Mouse (Mus musculus) midbrain, embryonic 16.5 days (tissue): Measurements from ENCODE around the gene Plekhm2. TPM values are rescaled to one million over a fixed set of nuclear protein-coding genes. Genes with fewer than 3 reads are reported as not detected.

Source experiments
- ATAC-seq: fragments of 200-750 bp; cut with Nextera tagmentation; 2 replicates; pipeline ENCODE4 v1.8.0; 2017; ENCODE audit warnings: moderate TSS enrichment
- H3K27ac ChIP-seq: fragments of 300-500 bp; sonication (generic); 2 replicates; pipeline ENCODE4 v1.5.1; 2014; ENCODE audit warnings: mild to moderate bottlenecking, low read length, mixed read lengths
- H3K27me3 ChIP-seq: fragments of 300-500 bp; sonication (generic); 2 replicates; pipeline ENCODE4 v1.6.1; 2014; ENCODE audit warnings: low read depth, low read length, mixed read lengths; ENCODE audit not compliant: control insufficient read depth, insufficient read depth
- H3K36me3 ChIP-seq: fragments of 300-500 bp; sonication (generic); 2 replicates; pipeline ENCODE4 v1.6.1; 2014; ENCODE audit warnings: mild to moderate bottlenecking, low read length, moderate library complexity, mixed read lengths; ENCODE audit not compliant: control insufficient read depth, insufficient read depth
- H3K4me1 ChIP-seq: fragments of 300-500 bp; sonication (generic); 2 replicates; pipeline ENCODE4 v1.6.1; 2014; ENCODE audit warnings: mild to moderate bottlenecking, low read length, mixed read lengths; ENCODE audit not compliant: control insufficient read depth, insufficient read depth
- H3K4me2 ChIP-seq: fragments of 300-500 bp; sonication (generic); 2 replicates; pipeline ENCODE4 v1.6.1; 2014; ENCODE audit warnings: mild to moderate bottlenecking, low read length, mixed read lengths
- H3K4me3 ChIP-seq: fragments of 300-500 bp; sonication (generic); 2 replicates; pipeline ENCODE4 v1.5.1; 2014; ENCODE audit warnings: low read depth, mild to moderate bottlenecking, low read length, moderate library complexity, mixed read lengths
- H3K9ac ChIP-seq: fragments of 300-500 bp; sonication (generic); 2 replicates; pipeline ENCODE4 v1.6.1; 2014; ENCODE audit warnings: low read depth, low read length, mixed read lengths
- H3K9me3 ChIP-seq: fragments of 300-500 bp; sonication (generic); replicated peaks from 2 replicates; pipeline ENCODE4 v1.6.1; 2014; ENCODE audit warnings: mild to moderate bottlenecking, low read length, mixed read lengths; ENCODE audit not compliant: control insufficient read depth, poor library complexity, severe bottlenecking
- WGBS: fragments of 180-500 bp; shearing (Covaris S2); extraction: QIAGEN DNeasy Blood & Tissue Kit; methylation state at CpG from one replicate; pipeline ENCODE4 v1.1.7; 2014; 5-methylcytosine and 5-hydroxymethylcytosine counted together
- polyA plus RNA-seq: library from polyadenylated mRNA; unstranded; fragments of >200 nt; fragmentation: Nextera tagmentation; extraction: Ambion mirVana; gene quantifications from 2 replicates; pipeline ENCODE4 v1.2.1, GENCODE M21; 2015

The Plekhm2 gene
- polyA plus RNA-seq, 1 experiment from 2014 or later = 7.9 TPM

- H3K36me3 ChIP-seq = peaks cover 7% of the 10 kb centered on the region; the same call in 1 of the 2 replicates
- H3K27me3 ChIP-seq = no peaks in the 10 kb centered on the region
- no peak overlapping the region for H3K9ac ChIP-seq
- no peak overlapping the region for H3K27ac ChIP-seq
- H3K4me1 ChIP-seq = no peaks in the 10 kb centered on the region
- ATAC-seq = no peak
- 83% methylated on average over 13 of the region's 13 CpGs for WGBS
- no peaks in the 10 kb centered on the region for H3K9me3 ChIP-seq
- H3K4me2 ChIP-seq = no peak overlapping the region
- no peak overlapping the region for H3K4me3 ChIP-seq
Observed at GRCm38 (mm10) chr4:141581051-141581450, 83.6 kb downstream of the Plekhm2 start.

DNA sequence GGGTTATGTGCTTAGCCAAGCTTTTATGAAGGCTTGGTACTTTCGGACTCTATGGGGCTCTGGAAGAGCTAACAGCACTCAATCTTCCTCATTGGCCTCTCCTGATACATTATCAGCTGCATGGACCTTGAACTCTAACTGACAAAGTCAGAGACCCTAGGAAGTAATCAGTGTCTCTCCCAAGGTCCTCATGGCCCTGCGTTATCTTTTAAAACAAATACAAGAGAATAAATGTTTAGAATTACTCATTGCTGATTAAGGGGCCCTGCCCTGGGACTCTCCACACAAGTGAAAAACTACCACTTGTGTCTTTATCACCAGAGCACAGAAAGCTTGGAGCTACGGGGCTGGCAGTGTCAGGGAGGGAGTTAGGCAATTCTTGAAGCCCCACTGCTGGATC lies 85.9 kb downstream of the Plekhm2 start:
- Histone ChIP-seq H3K27me3 (no peaks in the 10 kb centered on the region), H3K4me1 (no peaks in the 10 kb centered on the region), H3K27ac (no peak overlapping the region), H3K4me3 (no peak overlapping the region), H3K9ac (no peak overlapping the region), H3K4me2 (no peak overlapping the region), H3K9me3 (no peaks in the 10 kb centered on the region), H3K36me3 (peaks cover 5% of the 10 kb centered on the region; the same call in 1 of the 2 replicates)
- no peak for ATAC-seq
- WGBS = 84% methylated on average over 3 of the region's 3 CpGs

- 95% methylated on average over 7 of the region's 7 CpGs for WGBS
- H3K9me3 ChIP-seq = no peaks in the 10 kb centered on the region
- H3K9ac ChIP-seq = no peak overlapping the region
- no peaks in the 10 kb centered on the region for H3K27me3 ChIP-seq
- no peak overlapping the region for H3K27ac ChIP-seq
- H3K4me3 ChIP-seq = no peak overlapping the region
- H3K4me1 ChIP-seq = no peaks in the 10 kb centered on the region
- ATAC-seq = no peak
- no peak overlapping the region for H3K4me2 ChIP-seq
- H3K36me3 ChIP-seq = peaks cover 5% of the 10 kb centered on the region; the same call in 1 of the 2 replicates
Observed at GRCm38 (mm10) chr4:141576877-141577276, 87.8 kb downstream of the Plekhm2 start.

DNA sequence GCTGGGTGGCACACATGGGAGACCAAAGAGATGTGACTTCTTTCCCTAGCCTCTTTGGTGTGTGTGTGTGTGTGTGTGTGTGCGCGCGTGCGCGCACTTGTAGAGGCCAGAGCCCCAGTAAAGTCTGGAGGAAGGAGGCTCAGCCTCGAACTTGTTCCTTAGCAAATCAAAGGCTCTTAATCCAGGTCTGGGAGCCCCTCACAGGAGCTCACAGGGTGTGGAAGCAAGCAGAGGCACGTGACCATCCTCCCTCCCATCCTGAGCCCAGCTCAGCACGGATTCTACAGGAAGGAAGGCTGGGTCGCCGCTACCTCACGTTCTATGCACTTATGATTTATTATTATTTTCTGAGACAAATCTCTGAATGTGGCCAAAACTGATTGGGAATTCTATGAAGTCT lies 88.3 kb downstream of the Plekhm2 start:
- no peak for ATAC-seq

More for the DNA sequence above, 88.3 kb downstream of the Plekhm2 start:
- no peak overlapping the region for H3K4me2 ChIP-seq
- no peak overlapping the region for H3K4me3 ChIP-seq
- H3K27ac ChIP-seq = no peak overlapping the region
- H3K36me3 ChIP-seq = peaks cover 5% of the 10 kb centered on the region; the same call in 1 of the 2 replicates
- no peaks in the 10 kb centered on the region for H3K9me3 ChIP-seq
- H3K4me1 ChIP-seq = no peaks in the 10 kb centered on the region
- 86% methylated on average over 11 of the region's 11 CpGs for WGBS
- no peaks in the 10 kb centered on the region for H3K27me3 ChIP-seq
- no peak overlapping the region for H3K9ac ChIP-seq

Other genes with a start within 250 kb of the Plekhm2 start
- not detected in 2 replicates for gene Clcnkb, start 248.9 kb downstream of the Plekhm2 start, polyA plus RNA-seq
- gene Hspb7, start 244.1 kb downstream of the Plekhm2 start, polyA plus RNA-seq = not detected in 2 replicates
- gene Srarp, start 228.8 kb downstream of the Plekhm2 start, polyA plus RNA-seq = 0.62 TPM in 1 of 2 replicates, not detected in the other
- gene Zbtb17, start 220.2 kb downstream of the Plekhm2 start, polyA plus RNA-seq = 42.7 and 48.2 TPM in 2 replicates
- gene Spen, start 126.3 kb downstream of the Plekhm2 start, polyA plus RNA-seq = 13.6 and 19.2 TPM in 2 replicates
- 35.6 and 37.8 TPM in 2 replicates for gene Fblim1, start 58.8 kb downstream of the Plekhm2 start, polyA plus RNA-seq
- gene Tmem82, start 46.3 kb downstream of the Plekhm2 start, polyA plus RNA-seq = 0.14 and 0.43 TPM in 2 replicates
- gene Slc25a34, start 41.1 kb downstream of the Plekhm2 start, polyA plus RNA-seq = 0.27 and 0.45 TPM in 2 replicates
- 1.7 TPM in 1 of 2 replicates, not detected in the other for gene Rsc1a1, start 20.7 kb upstream of the Plekhm2 start, polyA plus RNA-seq
- 10.0 and 12.6 TPM in 2 replicates for gene Ddi2, start 58.5 kb upstream of the Plekhm2 start, polyA plus RNA-seq
- not detected in 2 replicates for gene Agmat, start 81.8 kb upstream of the Plekhm2 start, polyA plus RNA-seq
- gene Dnajc16, start 126.0 kb upstream of the Plekhm2 start, polyA plus RNA-seq = 6.6 and 7.3 TPM in 2 replicates
- 20.7 and 21.7 TPM in 2 replicates for gene Casp9, start 128.7 kb upstream of the Plekhm2 start, polyA plus RNA-seq
- 0.40 TPM in 1 of 2 replicates, not detected in the other for gene Cela2a, start 161.3 kb upstream of the Plekhm2 start, polyA plus RNA-seq
- not detected in 2 replicates for gene Ctrc, start 181.5 kb upstream of the Plekhm2 start, polyA plus RNA-seq
- gene Efhd2, start 210.0 kb upstream of the Plekhm2 start, polyA plus RNA-seq = 56.6 and 67.4 TPM in 2 replicates